Mouse (Mus musculus): ENCODE data around the gene Ddx31. TPM values are rescaled to one million over a fixed set of nuclear protein-coding genes. Genes with fewer than 3 reads are reported as not detected.

Ddx31 gene
- polyA plus RNA-seq, 1 experiment: 4.0 TPM

GRCm38 (mm10) chr2:28893526-28893925 is 53.3 kb downstream of the Ddx31 start:
- no peak overlapping the region for H3K4me3 ChIP-seq (replicated peaks)
- H3K4me1 ChIP-seq: peaks cover 5% of the 10 kb centered on the region; the same call in 1 of the 2 replicates
- H3K27me3 ChIP-seq (replicated peaks): no peaks in the 10 kb centered on the region
- peaks cover 98% of the 10 kb centered on the region for H3K36me3 ChIP-seq (replicated peaks; ENCODE audit: low read length)
- H3K9me3 ChIP-seq: no peaks in the 10 kb centered on the region
- TF ChIP-seq FLI1 (IDR thresholded peaks at IDR 0.05; ENCODE audit: low read length): no peak
- TF ChIP-seq GATA1 (IDR thresholded peaks at IDR 0.05; ENCODE audit: borderline replicate concordance, low read length): no peak

GRCm38 (mm10) chr2:28895876-28896275 is 55.7 kb downstream of the Ddx31 start:
- no peaks in the 10 kb centered on the region for H3K27me3 ChIP-seq (replicated peaks)
- H3K4me3 ChIP-seq (replicated peaks): no peak overlapping the region
- no peaks in the 10 kb centered on the region for H3K9me3 ChIP-seq
- TF ChIP-seq FLI1 (IDR thresholded peaks at IDR 0.05; ENCODE audit: low read length) (no peak), GATA1 (IDR thresholded peaks at IDR 0.05; ENCODE audit: borderline replicate concordance, low read length) (no peak)
- H3K4me1 ChIP-seq: no peaks in the 10 kb centered on the region
- peaks cover 96% of the 10 kb centered on the region for H3K36me3 ChIP-seq (replicated peaks; ENCODE audit: low read length)

GRCm38 (mm10) chr2:28897340-28897899 is 57.2 kb downstream of the Ddx31 start:
- peaks cover 95% of the 10 kb centered on the region for H3K36me3 ChIP-seq (replicated peaks; ENCODE audit: low read length)
- H3K4me1 ChIP-seq: no peaks in the 10 kb centered on the region
- TF ChIP-seq FLI1 (IDR thresholded peaks at IDR 0.05; ENCODE audit: low read length): no peak
- no peak for TF ChIP-seq GATA1 (IDR thresholded peaks at IDR 0.05; ENCODE audit: borderline replicate concordance, low read length)
- no peaks in the 10 kb centered on the region for H3K27me3 ChIP-seq (replicated peaks)
- no peaks in the 10 kb centered on the region for H3K9me3 ChIP-seq
- H3K4me3 ChIP-seq (replicated peaks): no peak overlapping the region

GRCm38 (mm10) chr2:28902291-28902690 is 62.1 kb downstream of the Ddx31 start:
- TF ChIP-seq FLI1 (IDR thresholded peaks at IDR 0.05; ENCODE audit: low read length) (no peak), GATA1 (IDR thresholded peaks at IDR 0.05; ENCODE audit: borderline replicate concordance, low read length) (no peak)
- Histone ChIP-seq H3K4me1 (no peaks in the 10 kb centered on the region), H3K36me3 (replicated peaks; ENCODE audit: low read length) (peaks cover 91% of the 10 kb centered on the region), H3K9me3 (no peaks in the 10 kb centered on the region), H3K27me3 (replicated peaks) (peaks cover 7% of the 10 kb centered on the region), H3K4me3 (replicated peaks) (no peak overlapping the region)

- H3K9me3 ChIP-seq: no peaks in the 10 kb centered on the region
- peaks cover 9% of the 10 kb centered on the region for H3K4me1 ChIP-seq
Observed at GRCm38 (mm10) chr2:28903871-28904270, 63.7 kb downstream of the Ddx31 start.

GRCm38 (mm10) chr2:28904786-28905185 is 64.6 kb downstream of the Ddx31 start:
- Histone ChIP-seq H3K27me3 (replicated peaks) (peaks cover 31% of the 10 kb centered on the region), H3K36me3 (replicated peaks; ENCODE audit: low read length) (peaks cover 67% of the 10 kb centered on the region), H3K4me1 (peaks cover 15% of the 10 kb centered on the region), H3K9me3 (no peaks in the 10 kb centered on the region), H3K4me3 (replicated peaks) (no peak overlapping the region)
- TF ChIP-seq GATA1 (IDR thresholded peaks at IDR 0.05; ENCODE audit: borderline replicate concordance, low read length) (no peak), FLI1 (IDR thresholded peaks at IDR 0.05; ENCODE audit: low read length) (no peak)

More at GRCm38 (mm10) chr2:28903871-28904270, 63.7 kb downstream of the Ddx31 start:
- peaks cover 75% of the 10 kb centered on the region for H3K36me3 ChIP-seq (replicated peaks; ENCODE audit: low read length)
- H3K27me3 ChIP-seq (replicated peaks): peaks cover 22% of the 10 kb centered on the region
- no peak overlapping the region for H3K4me3 ChIP-seq (replicated peaks)
- TF ChIP-seq GATA1 (IDR thresholded peaks at IDR 0.05; ENCODE audit: borderline replicate concordance, low read length): no peak
- TF ChIP-seq FLI1 (IDR thresholded peaks at IDR 0.05; ENCODE audit: low read length): no peak

GRCm38 (mm10) chr2:28905561-28905960 is 65.4 kb downstream of the Ddx31 start:
- peaks cover 60% of the 10 kb centered on the region for H3K36me3 ChIP-seq (replicated peaks; ENCODE audit: low read length)
- TF ChIP-seq FLI1 (IDR thresholded peaks at IDR 0.05; ENCODE audit: low read length): no peak
- peaks cover 39% of the 10 kb centered on the region for H3K27me3 ChIP-seq (replicated peaks)
- H3K4me1 ChIP-seq: peaks cover 15% of the 10 kb centered on the region
- no peaks in the 10 kb centered on the region for H3K9me3 ChIP-seq
- no peak overlapping the region for H3K4me3 ChIP-seq (replicated peaks)

GRCm38 (mm10) chr2:28907691-28908388 is 67.6 kb downstream of the Ddx31 start:
- Histone ChIP-seq H3K4me3 (replicated peaks) (no peak overlapping the region), H3K9me3 (no peaks in the 10 kb centered on the region), H3K36me3 (replicated peaks; ENCODE audit: low read length) (peaks cover 40% of the 10 kb centered on the region), H3K4me1 (peaks cover 24% of the 10 kb centered on the region), H3K27me3 (replicated peaks) (peaks cover 61% of the 10 kb centered on the region)
- TF ChIP-seq FLI1 (IDR thresholded peaks at IDR 0.05; ENCODE audit: low read length) (no peak), GATA1 (IDR thresholded peaks at IDR 0.05; ENCODE audit: borderline replicate concordance, low read length) (no peak)

- no peaks in the 10 kb centered on the region for H3K9me3 ChIP-seq
- peaks cover 69% of the 10 kb centered on the region for H3K27me3 ChIP-seq (replicated peaks)
- TF ChIP-seq GATA1 (IDR thresholded peaks at IDR 0.05; ENCODE audit: borderline replicate concordance, low read length) (no peak), FLI1 (IDR thresholded peaks at IDR 0.05; ENCODE audit: low read length) (no peak)
- no peak overlapping the region for H3K4me3 ChIP-seq (replicated peaks)
- peaks cover 33% of the 10 kb centered on the region for H3K36me3 ChIP-seq (replicated peaks; ENCODE audit: low read length)
- peaks cover 24% of the 10 kb centered on the region for H3K4me1 ChIP-seq
Observed at GRCm38 (mm10) chr2:28908389-28909153, 68.4 kb downstream of the Ddx31 start.
